Comparison of ENCODE assay signal across 8 mouse cellular contexts in genomic region chr1:131096803-131097699, GRCm38 (mm10). TPM values are rescaled to one million over a fixed set of nuclear protein-coding genes. Genes with fewer than 3 reads are reported as not detected.
DNase-seq lines count a peak whose midpoint lies in the region; ATAC-seq and TF ChIP-seq lines count a peak whose summit lies in the region.

No protein-coding gene starts in this region.

- peak overlapping the region; percentile 77 for H3K27ac ChIP-seq in liver, embryonic 13.5 days

- intact Hi-C loops in gastrocnemius, postnatal 36 days (cut with DNase I), result loop anchor here (5.0 kb wide), 1 partner anchor 35 kb away; no protein-coding TSS in a partner anchor

- peak overlapping the region; percentile 99 for H3K4me2 ChIP-seq in liver, embryonic 13.5 days
- H3K4me2 ChIP-seq in myocyte (ENCODE audit: low read depth), result peak overlapping the region; percentile 92

- DNase-seq in urinary bladder, adult 18-20 months (ENCODE audit: low spot score in 2 of 2), result peak; percentile 51 to 60
- DNase-seq in urinary bladder, postnatal 10 days (ENCODE audit: low spot score), result no peak
- DNase-seq in cerebellum, postnatal 36 days, result peak; percentile 41 to 47
- peak; percentile 46 to 61 for DNase-seq in gastrocnemius, postnatal 36 days
- peak; percentile 43 for DNase-seq in liver, embryonic 13.5 days
- DNase-seq in testis, postnatal 14 days (ENCODE audit: low spot score), result peak; percentile 64

- H3K36me3 ChIP-seq in liver, embryonic 13.5 days, result no peaks in the 10 kb centered on the region
- no peaks in the 10 kb centered on the region for H3K36me3 ChIP-seq in myocyte (ENCODE audit: control insufficient read depth, insufficient read depth)

- H3K4me3 ChIP-seq in liver, embryonic 13.5 days (replicated peaks), result peak overlapping the region; percentile 92
- peak overlapping the region; percentile 96 for H3K4me3 ChIP-seq in myocyte

- WGBS in liver, embryonic 13.5 days (ENCODE audit: insufficient replicate concordance), result 1% methylated on average over 90 of the region's 98 CpGs

- peak; percentile 38 for TF ChIP-seq POLR2A in myocyte (IDR thresholded peaks at IDR 0.05; ENCODE audit: insufficient read length, low read depth)

- H3ac ChIP-seq in myocyte (ENCODE audit: control insufficient read depth, insufficient read length), result peak overlapping the region; percentile 58

- H3K79me2 ChIP-seq in myocyte (ENCODE audit: control insufficient read depth, insufficient read depth), result peaks cover 52% of the 10 kb centered on the region

- H3K9ac ChIP-seq in liver, embryonic 13.5 days, result peak overlapping the region; percentile 91

- no peaks in the 10 kb centered on the region for H3K9me3 ChIP-seq in liver, embryonic 13.5 days (replicated peaks)

- H3K27me3 ChIP-seq in liver, embryonic 13.5 days, result peaks cover 18% of the 10 kb centered on the region
- no peaks in the 10 kb centered on the region for H3K27me3 ChIP-seq in myocyte (ENCODE audit: control insufficient read depth, insufficient read depth, insufficient read length)

- peak; percentile 37 for ATAC-seq in inflammation-experienced regulatory T-cells, adult 6 months
- peak; percentile 49 for ATAC-seq in liver, embryonic 13.5 days (ENCODE audit: low read depth)

- peaks cover 57% of the 10 kb centered on the region for H3K4me1 ChIP-seq in liver, embryonic 13.5 days (replicated peaks)

TF ChIP-seq in myocyte, 11 proteins besides CTCF, POLR2A, EP300 and RAD21:
- TF ChIP-seq MAX (IDR thresholded peaks at IDR 0.05; ENCODE audit: low read depth), result no peak
- no peak for TF ChIP-seq E2F4 (IDR thresholded peaks at IDR 0.05; ENCODE audit: insufficient read depth)
- TF ChIP-seq TCF3 (IDR thresholded peaks at IDR 0.05; ENCODE audit: insufficient read length, low read depth), result no peak
- TF ChIP-seq SRF (IDR thresholded peaks at IDR 0.05; ENCODE audit: control insufficient read depth, insufficient read length, low read depth), result peak; percentile 94
- no peak for TF ChIP-seq REST (IDR thresholded peaks at IDR 0.05; ENCODE audit: insufficient read depth, insufficient read length)
- TF ChIP-seq POLR2AphosphoS2 (IDR thresholded peaks at IDR 0.05; ENCODE audit: insufficient read length, low read depth), result peak; percentile 24
- TF ChIP-seq TCF12 (IDR thresholded peaks at IDR 0.05; ENCODE audit: insufficient read depth, poor library complexity, severe bottlenecking), result no peak
- TF ChIP-seq USF1 (IDR thresholded peaks at IDR 0.05; ENCODE audit: low read depth), result no peak

RNA-seq across cellular contexts. Expression of gene Mapkapk2, which starts 0.6 kb away (rescaled TPM):
- total RNA-seq in gastrocnemius, postnatal 36 days (2021), result 100 to 1,000 TPM; 214 to 237 TPM
- 10 to 100 TPM in 1 of 3 experiments, 1 to 10 TPM in 2; 9.0 to 11.8 (median 9.8) TPM for polyA plus RNA-seq in inflammation-experienced regulatory T-cells, adult 6 months (2017; shearing (Covaris generic))
- 12.0 and 12.3 TPM in 2 replicates for polyA plus RNA-seq in liver, embryonic 13.5 days (2015; fragmentation: Nextera tagmentation; extraction: Ambion mirVana)
- polyA plus RNA-seq in myocyte (2012; fragmentation: generic; extraction: Trizol), result 123 TPM

RNA-seq across cellular contexts. Expression of gene Dyrk3, which starts 41.1 kb away (rescaled TPM):
- not detected for total RNA-seq in gastrocnemius, postnatal 36 days (2021)
- under 1 TPM in 1 of 3 experiments, not detected in 2; 0.26 TPM for polyA plus RNA-seq in inflammation-experienced regulatory T-cells, adult 6 months (2017; shearing (Covaris generic))
- polyA plus RNA-seq in liver, embryonic 13.5 days (2015; fragmentation: Nextera tagmentation; extraction: Ambion mirVana), result 16.9 and 19.8 TPM in 2 replicates
- polyA plus RNA-seq in myocyte (2012; fragmentation: generic; extraction: Trizol), result 2.7 TPM

RNA-seq across cellular contexts. Expression of gene Eif2d, which starts 55.9 kb away (rescaled TPM):
- total RNA-seq in gastrocnemius, postnatal 36 days (2021), result 10 to 100 TPM; 25.9 to 29.5 TPM
- 10 to 100 TPM; 53.4 to 71.7 (median 60.8) TPM for polyA plus RNA-seq in inflammation-experienced regulatory T-cells, adult 6 months (2017; shearing (Covaris generic))
- 32.3 and 34.4 TPM in 2 replicates for polyA plus RNA-seq in liver, embryonic 13.5 days (2015; fragmentation: Nextera tagmentation; extraction: Ambion mirVana)
- polyA plus RNA-seq in myocyte (2012; fragmentation: generic; extraction: Trizol), result 32.6 TPM
